Mouse (Mus musculus): Measurements from ENCODE around the gene Coa5.
A peak's percentile ranks its signal among the peaks of the same experiment; 100 is the strongest.

Gene Coa5

GRCm38 (mm10) chr1:37429366-37430296, at the start of gene Coa5, which contains the start of gene Unc50:
Gene Coa5, minus strand, starts transcription at chr1:37430103.
Gene Unc50, plus strand, starts transcription at chr1:37430139.
- peak; percentile 90 for DNase-seq (ENCODE audit: low read depth, low spot score)

GRCm38 (mm10) chr1:37479074-37479473, 49.2 kb upstream of the Coa5 start:
- DNase-seq (ENCODE audit: low read depth, low spot score), result no peak

DNA sequence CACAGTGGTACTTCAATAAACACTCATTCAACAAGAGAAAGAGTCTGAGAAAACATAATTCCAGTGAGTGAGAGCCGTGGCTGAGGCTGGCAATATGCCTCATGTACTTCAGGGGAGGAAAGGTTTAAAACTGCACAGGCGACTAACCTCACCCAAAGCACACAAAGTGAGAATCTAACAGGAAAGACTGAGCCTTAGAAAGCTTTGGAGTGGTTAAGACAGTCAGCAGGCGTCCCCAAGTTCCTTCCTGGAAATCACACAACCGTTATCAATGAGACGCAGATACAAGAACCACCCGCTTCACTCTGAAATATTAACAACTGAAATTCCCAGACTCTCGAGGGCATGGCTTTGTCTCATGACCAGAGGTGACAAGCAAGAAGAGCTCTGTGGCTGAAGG, 48.5 kb upstream of the Coa5 start:
- DNase-seq (ENCODE audit: low read depth, low spot score), result no peak

GRCm38 (mm10) chr1:37477928-37478327, 48.0 kb upstream of the Coa5 start:
- no peak for DNase-seq (ENCODE audit: low read depth, low spot score)

- DNase-seq (ENCODE audit: low read depth, low spot score), result no peak
These were observed 47.3 kb upstream of the Coa5 start for GRCm38 (mm10) chr1:37477250-37477649.

DNA sequence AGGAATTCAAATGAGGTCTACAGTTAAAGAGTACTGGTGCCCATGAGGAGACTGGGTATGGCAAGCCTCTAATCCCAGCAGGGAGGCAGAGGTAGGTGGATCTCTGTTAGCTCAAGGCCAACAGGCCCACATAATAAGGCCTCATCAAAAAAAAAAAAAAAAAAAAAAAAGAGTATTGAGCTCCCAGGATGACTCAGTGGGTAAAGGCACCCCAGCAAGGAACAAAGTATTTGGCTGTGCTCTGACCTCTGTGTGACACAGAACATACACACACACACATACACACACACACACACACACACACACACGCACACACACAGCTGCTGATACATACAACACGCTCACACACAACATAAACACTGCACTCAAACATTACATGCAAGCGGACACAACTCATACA, 45.4 kb upstream of the Coa5 start:
- DNase-seq (ENCODE audit: low read depth, low spot score), result no peak

DNA sequence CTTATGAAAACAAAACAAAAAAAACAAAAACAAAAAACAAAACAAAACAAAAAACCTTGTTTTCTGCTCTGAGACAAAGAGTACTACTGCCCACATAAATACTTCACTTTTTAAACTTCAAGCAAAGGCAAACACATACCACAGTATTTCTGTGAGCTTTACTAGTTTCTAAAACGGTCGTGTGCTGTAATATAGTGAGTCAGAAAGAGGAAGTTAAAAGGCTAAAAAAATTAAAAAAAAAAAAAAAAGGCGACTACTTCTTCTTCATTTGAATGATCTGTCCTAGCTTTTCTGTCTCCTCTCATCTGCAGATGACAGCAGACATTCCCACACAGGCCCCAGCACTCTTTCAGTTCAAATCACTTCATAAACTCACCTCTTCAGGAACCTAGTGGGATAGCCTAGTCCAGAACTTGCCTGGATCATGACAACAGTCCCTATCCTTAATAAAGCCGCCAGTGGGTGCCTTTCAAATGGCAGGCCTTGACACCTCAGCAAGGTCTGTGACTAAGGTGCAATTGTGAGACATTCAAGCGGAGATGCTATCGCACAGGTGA, 44.8 kb upstream of the Coa5 start:
- no peak for DNase-seq (ENCODE audit: low read depth, low spot score)

DNA sequence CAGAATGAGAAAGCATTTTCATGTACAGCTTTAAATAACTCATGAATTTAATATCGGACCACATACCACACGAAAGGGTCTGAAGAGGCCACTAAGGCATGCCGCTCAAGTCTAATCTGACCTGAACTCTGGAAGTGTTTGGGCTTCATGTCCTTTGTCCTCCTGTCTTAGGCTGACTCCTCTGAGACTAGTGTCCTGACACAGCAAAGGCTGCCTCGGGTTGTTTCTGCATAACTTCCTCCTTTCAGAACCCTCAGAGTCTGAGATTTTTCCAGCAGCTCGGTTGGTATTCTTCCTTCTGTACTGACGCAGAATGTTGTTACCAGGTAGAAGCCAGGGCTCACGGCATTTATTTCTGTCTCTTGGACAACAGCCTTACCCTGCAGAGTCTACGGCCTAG, 44.1 kb upstream of the Coa5 start:
- DNase-seq (ENCODE audit: low read depth, low spot score), result no peak

- no peak for DNase-seq (ENCODE audit: low read depth, low spot score)
These were observed 43.3 kb upstream of the Coa5 start for GRCm38 (mm10) chr1:37473251-37473650.

- no peak for DNase-seq (ENCODE audit: low read depth, low spot score)
These were observed 41.6 kb upstream of the Coa5 start for GRCm38 (mm10) chr1:37471179-37472148.

DNA sequence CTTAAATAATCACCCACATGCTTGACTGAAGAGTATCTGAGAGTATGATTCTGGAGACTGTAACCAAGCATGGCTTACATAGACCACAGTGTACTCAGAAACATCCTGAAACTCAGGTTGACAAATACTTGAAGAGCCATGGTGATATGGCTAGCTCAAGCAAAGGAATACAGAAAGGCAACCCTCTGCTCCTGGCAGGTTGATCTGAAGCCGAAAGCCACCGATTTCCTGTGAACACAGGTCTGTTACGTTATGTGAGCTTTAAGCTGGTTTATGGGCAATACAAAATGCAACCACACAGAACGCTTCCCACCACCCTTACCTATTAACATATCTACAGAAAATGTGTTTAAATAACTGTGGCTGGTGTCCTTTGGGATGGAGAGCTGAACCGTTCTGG, 39.1 kb upstream of the Coa5 start:
- DNase-seq (ENCODE audit: low read depth, low spot score), result no peak

DNA sequence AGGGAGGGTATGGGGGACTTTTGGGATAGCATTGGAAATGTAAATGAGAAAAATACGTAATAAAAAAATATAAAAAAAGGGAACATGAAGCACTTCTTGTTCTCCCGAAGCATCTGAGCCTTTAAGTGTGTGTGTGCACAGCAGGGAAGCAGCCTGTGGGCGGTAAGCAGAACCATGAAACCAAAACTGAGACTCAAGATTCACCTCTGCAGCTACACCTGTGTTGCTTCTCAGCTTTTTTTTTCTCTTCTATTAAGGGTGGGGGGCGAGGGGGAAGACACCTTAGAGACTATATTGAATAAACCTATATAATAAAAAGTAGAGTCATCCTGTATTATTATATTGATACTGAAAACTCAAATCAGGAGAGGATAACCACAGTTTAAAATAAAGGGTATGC, 37.9 kb upstream of the Coa5 start:
- no peak for DNase-seq (ENCODE audit: low read depth, low spot score)

DNA sequence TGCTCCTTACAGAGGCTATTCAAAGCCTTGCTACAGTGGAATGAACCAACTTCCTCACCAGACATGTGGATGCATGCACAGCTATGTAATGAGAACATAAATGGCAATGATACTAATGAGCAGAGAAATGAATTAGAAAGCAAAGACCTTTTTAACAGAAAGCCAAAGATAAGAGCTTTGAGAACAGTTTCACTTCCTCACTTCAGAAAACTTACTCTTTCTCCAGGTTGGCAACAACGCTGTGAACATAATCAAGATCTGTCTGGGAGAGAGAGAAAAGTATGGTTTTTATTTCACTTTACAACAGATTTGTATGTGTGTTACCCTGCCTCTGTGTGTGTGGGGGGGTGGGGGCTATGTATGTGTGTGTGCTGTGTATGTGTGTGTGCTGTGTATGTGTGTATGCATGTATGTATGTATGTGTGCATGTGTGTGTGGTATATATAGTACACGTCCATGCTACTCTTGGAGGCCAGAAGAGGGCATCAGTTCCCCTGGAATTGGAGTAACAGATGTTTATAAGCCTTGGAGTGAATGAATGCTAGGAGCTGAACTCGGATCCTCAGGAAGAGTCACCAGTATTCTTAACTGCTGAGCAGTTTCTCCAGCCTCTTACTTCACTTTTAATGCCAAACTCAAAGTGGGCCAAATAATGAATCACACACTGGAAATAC, 36.6 kb upstream of the Coa5 start:
- DNase-seq (ENCODE audit: low read depth, low spot score), result no peak

DNA sequence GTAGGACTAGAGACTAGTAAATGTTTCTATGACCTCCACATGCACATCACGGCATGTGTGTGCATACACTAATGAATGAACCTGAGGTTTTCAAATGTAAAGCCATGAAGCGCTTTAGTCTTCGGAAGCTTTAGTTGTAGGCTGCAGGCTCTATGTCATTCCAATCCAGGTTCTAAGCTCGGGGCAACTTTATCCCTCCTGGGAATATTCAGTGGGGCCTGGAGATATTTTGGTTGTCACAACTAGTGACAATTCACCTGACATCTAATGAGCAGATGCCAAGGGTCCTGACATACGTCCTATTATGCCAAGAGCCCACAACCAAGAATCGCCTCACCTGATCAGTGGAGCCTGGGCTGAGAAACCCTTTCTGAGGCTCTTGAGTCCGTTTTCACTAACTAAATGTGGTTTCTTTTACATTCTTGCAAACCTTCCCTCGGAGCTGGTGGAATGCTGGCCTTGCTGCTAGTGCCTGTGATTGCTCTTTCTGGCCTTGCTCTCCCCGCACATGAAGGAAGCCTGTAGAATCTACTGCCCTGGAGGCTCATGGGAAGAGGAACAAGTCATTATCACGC, 35.1 kb upstream of the Coa5 start:
- no peak for DNase-seq (ENCODE audit: low read depth, low spot score)

- DNase-seq (ENCODE audit: low read depth, low spot score), result no peak
These were observed 27.6 kb upstream of the Coa5 start for GRCm38 (mm10) chr1:37457546-37457945.

DNA sequence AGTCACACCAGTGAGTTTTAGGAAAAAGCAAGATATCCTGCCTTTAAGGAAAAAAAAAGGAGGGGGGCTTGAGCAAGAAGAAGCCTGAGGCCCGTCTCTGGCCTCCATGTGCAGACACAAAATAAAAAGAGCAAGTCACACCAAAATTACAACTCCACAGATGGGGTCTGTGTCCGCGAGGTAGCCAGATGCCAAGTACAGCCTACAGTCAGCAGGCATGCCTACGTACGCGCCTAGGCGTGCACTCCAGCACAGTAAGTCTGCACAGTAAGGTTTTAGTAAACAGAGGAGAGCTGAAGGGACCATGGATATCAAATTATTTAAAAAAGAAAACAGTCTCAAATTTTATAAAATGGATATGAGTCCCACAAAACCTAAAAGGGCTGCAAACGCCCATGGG, 21.4 kb upstream of the Coa5 start:
- DNase-seq (ENCODE audit: low read depth, low spot score), result no peak

DNA sequence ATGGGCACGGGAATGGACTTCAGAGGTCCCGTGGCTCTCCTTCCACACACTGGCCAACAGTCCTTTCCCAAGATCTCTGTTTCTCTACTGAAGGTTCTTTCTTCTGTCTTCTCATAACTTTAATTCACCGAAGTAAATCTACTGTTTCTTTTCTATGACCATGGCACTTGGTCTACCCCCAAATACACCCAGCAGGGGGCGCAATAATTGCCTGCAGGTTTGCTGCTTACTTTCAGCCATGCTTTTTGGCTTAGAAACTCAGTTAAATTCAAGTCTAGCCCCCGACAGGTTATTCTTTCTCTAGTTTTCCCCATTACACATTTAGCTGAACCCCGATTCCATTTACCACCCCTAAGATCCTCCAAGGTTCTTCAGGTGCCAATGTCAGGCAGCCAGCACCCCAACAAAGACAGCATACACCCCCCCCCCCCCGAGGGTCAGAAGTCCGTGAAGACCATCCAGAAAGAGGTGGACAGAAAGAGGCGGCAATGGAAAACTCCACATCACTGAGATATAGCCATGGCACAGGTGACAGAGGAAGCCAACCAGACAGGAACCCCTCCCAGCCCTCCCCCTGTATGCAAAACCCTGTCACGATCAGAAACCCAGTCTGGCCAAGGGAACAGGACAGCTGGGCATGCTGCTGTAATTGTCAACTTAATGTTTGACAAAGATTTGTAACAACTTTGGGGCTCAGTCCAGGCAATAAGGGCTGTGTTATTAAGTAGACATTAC, 18.6 kb upstream of the Coa5 start:
- no peak for DNase-seq (ENCODE audit: low read depth, low spot score)

DNA sequence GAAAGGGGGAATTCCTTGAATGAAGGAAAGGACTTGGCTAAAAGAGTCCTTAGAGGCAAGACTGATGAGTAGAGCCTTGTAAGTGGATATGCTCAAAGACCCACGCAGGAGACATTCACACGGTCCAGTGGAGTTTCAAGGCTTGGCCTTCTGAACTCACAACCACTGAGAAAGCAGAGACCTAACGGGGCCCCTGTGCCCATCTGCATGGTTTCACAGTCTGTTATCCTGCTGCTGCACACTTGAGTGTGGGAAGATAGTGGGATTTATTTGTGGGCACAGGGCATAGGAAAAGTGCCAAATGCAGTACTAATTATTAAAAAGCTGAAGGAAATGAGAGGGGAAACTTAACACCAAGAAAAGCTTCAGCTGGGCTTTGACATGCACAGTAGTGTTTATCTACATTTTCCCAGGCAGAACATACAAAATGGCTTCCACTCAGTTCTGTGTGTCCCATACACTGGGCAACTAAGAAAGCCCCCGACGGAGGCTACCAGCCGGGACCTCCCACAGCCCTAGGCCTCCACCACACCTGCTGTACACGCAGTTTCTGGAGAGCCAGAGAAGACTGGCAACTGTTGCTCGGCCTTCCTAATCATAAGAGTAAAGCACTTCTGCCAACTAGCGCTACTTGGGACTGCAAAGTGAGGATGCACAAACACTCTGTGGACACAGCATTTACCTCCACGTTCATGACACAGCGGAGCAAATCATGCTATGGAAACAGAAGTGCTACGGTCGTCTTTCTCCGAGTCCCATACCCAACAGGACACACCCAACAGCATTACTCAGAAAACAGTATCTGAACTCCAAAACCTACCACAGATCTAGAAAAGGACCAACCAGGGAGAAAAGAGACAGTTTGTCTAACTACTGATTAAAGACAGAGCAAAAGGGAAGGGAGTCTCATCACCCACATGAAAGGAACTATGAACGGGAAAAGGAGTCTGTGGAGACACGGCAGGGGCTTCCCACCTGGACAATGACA, 13.2 kb upstream of the Coa5 start:
- no peak for DNase-seq (ENCODE audit: low read depth, low spot score)

GRCm38 (mm10) chr1:37436419-37436818, 6.5 kb upstream of the Coa5 start:
- no peak for DNase-seq (ENCODE audit: low read depth, low spot score)

Measured in brain, embryonic 18.5 days (tissue).